Mouse (Mus musculus) adrenal gland, postnatal 14 days (tissue): ENCODE data around the gene Pum2. TPM values are rescaled to one million over a fixed set of nuclear protein-coding genes. Genes with fewer than 3 reads are reported as not detected.

ENCODE experiments used
- DNase-seq: peaks from one replicate; pipeline ENCODE4 v3.0.0; 2021; ENCODE audit warnings: mixed read lengths
- total RNA-seq: library from RNA; stranded (reverse); gene quantifications from 2 replicates; pipeline ENCODE4 v1.2.3, GENCODE M21; 2021

The Pum2 gene
- total RNA-seq, 1 experiment from 2014 or later = 136 TPM

GRCm38 (mm10) chr12:8761058-8761457, 87.1 kb downstream of the Pum2 start:
- DNase-seq = no peak

DNA sequence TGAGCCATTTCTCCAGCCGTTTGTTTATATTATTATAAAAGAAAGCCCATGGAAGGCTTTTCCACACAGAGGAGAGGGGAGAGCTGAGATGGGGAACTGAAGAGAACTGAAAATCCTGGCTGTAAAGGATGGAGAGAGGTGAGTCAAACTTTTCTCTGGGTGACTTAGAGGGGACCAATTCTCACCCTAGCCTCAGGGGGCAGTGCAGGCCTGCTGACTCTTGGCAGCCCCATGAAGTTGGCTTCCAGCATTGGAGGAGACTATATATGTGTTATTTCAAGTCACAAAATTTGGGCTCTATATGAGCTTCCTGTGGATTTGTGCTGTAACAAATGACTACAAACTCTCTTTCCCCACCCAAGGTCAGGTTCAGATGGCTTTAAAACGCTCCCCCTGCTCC, 88.7 kb downstream of the Pum2 start:
- peak; percentile 42 for DNase-seq

DNA sequence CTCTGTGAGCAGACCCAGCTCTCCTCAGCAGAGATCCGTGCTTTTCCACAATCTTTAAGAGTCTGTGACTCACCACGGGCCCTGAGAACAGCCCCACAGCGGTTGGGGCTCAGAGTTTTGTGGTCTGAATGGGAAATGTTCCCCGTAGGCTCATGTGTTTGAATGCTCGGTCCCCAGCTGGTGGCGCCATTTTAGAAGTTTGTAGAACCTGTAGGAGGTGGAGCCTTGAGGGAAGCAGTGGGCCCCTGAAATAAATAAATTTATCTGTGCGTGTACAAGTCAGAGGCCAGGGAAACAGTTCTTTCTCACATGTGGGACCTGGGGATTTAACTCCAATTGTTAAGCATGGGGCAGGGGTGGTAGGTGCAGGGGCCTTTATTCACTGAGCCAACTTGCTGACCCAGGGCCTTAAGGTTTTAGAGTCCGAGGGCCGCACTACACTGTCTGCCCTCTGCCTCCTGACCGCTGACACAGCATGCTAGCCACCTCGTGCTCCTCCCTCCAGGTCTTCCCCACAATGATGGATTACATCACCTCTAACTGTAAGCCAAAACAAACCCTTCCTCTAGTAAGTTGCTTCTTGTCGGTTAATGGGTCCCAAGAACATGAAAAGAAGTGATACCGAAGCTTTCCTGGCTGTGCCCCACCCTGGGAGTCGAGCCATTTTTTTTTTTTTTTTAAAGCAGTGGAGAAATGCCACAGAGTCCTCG, 90.4 kb downstream of the Pum2 start:
- DNase-seq = no peak

DNA sequence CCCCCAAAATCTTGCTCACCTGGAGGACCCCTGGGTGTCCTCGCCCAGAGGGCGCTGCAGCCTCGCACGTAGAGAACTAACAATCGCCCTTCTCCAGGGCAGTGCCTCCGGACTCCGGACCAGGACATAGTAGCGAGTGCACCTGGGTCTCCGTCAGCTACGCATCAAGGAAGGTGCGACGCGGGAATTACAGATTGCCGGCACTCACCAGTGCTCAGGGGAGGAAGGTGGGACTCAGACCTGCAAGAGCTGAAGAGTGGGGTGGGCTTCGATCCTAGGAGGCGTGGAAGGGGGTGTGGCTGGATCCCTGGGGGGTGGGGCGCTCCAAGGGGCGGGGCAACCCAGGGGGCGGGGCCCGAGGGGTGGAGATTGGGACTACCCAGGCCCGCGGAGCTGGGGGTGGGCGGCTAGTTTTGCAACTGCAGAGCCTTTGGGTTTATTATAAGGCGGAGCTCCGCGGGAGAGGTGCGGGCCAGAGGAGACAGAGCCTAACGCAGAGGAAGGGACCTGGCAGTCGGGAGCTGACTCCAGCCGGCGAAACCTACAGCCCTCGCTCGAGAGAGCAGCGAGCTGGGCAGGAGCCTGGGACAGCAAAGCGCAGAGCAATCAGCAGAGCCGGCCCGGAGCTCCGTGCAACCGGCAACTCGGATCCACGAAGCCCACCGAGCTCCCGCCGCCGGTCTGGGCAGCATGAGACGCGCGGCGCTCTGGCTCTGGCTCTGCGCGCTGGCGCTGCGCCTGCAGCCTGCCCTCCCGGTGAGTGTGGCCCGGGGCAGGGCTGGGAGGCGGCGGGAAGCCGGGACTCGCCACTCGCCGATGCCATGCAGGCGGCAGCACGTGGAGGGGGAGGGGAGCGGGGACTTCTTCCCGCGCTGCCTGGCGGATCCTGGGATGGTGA, 97.3 kb downstream of the Pum2 start, which contains the start of gene Sdc1:
Sdc1 (plus strand) TSS at position 378 of the 898 bp plus-strand sequence.
- DNase-seq = peak; percentile 87

DNA sequence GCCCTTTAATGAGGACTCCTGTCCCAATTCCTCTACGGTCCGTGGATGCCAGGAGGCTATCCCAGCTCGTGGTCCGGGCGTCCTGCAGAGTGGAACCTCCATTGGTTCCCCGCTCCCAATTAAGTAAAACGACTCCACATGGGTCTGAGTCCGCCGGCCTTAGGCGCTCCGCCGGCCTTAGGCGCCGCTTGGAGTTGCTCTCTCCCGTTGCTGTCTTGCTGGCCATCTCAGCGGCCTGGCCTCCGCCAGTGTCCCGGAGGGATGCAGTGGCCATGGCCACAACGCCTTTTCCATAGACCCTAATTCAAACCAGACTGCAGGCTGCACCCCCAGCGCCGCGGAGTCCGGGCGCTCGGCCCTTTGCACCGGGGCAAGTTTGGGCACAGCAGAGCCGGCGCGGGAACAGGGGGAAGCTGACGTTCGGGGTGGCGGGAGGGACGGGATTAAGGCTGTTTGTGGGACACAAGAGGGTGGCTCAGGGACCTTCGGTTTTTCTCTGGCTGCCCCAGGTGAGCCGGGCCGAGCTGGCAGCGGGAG, 98.0 kb downstream of the Pum2 start:
- DNase-seq = peak; percentile 48

GRCm38 (mm10) chr12:8772451-8773143, 98.7 kb downstream of the Pum2 start:
- peak; percentile 56 for DNase-seq

DNA sequence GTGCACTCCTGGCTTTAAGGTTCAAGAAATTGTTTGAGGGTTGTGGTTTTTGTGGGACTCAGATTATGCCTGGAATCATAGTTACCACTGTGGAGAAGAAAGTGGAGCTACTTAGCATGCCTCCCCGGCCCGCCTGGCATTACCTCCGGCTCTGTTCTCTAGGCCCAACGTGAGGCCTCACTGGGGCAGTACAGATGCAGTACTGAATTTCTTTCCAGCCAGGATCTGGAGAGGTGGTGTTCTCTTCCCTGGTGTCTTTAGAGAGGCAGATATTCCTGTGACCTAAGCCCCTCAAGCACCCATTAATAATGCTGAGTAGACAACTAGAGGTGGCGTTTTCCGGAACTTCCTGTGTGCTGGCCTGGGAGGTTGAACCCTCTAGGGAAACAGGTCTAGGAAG, 99.4 kb downstream of the Pum2 start:
- DNase-seq = no peak

DNA sequence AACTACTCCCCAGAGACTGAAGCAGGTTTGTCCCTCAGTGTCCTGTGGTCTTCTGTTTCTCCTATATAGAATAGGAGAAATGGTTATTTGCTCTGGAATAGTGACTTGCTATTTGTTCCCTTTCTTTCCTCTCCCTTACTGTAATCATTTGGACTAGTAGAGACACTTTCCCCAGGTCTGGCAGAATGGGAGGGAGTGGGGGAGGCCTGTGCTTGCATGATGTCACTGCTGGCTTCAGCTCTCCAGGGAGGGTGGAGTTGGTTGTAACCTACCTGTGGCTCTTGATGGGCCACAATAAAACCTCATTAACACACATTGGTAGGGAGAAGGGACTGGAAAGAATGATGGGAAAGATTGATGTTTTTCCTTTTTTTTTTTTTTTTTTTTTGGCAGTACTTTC, 100.2 kb downstream of the Pum2 start:
- DNase-seq = no peak

DNA sequence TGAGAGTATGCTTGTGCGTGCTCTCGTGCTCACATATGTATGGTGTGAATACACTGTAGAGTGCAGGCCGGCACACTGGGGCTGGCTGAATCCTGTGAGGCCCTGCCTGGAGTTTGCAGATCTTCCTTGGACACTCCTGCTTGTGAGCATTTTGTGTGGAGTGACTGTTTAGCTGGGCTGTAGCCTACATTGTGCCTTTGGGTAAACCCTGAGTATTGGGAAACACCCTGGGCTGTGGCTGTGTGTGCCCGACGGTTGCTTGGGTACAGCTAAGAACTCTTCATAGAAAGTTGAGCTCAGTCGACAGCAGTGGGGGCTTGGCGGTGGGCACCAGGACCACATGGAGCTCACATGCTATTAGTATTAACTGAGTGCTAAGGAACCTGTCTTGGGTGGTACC, 102.3 kb downstream of the Pum2 start:
- DNase-seq = no peak

DNA sequence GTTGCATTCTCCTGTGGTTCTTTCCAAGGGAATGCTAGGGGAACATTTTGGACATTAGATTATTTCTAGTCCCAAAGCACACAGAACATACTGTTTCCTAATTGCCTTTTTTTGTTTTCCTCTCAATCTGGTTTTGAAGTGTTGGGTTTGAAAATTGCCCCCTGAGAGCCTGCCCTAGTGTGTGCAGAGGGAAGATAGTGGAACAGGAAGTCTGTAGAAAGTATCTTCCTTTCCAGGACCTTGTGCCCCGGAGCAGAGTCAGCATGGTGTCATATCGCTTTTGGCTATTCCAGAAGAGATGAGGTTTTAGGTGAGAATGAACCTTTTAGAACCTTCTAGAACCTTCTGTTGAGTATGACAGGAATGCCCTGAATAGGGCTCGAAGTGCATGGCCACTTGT, 102.8 kb downstream of the Pum2 start:
- no peak for DNase-seq

DNA sequence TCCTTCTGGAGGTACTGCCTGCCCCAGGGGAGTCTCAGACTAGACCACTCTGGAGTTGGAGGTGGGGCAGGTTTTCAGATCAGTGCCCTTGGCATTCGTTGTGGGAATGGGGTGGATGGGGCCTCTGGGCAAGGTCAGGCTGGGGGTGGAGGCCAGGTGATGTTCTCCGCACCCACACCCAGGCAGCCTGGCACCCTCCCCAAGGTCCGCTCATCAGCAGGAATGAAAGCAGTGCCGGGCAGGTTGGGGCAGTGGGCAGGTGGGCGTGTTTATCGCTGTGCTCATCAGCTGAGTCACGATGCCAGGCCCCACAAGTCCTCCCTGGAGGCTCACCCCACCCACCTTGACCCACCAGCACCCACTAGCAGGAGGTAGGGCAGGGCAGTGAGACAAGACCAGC, 104.2 kb downstream of the Pum2 start:
- DNase-seq = no peak

DNA sequence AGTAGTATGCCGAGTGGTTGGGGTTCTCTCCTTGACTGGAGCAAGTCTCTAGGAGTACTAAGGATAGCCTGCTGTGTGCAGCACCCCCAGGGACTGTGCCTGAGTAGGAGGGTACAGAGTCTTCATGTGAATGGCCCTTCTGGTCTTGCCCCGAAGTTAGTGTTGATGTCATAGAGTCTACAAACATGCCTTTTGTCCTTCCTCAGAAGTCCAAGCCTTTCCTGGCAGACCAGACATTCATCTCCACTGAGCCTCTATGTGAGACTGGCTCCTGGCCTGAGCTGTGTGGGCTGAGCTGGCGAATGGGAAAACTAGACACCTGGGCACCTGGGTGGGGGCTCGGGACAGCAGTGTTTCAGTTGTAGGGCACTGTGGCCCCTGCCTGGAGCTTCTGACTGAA, 105.9 kb downstream of the Pum2 start:
- DNase-seq = no peak

- no peak for DNase-seq
These were observed 107.2 kb downstream of the Pum2 start for GRCm38 (mm10) chr12:8781121-8781520.

DNA sequence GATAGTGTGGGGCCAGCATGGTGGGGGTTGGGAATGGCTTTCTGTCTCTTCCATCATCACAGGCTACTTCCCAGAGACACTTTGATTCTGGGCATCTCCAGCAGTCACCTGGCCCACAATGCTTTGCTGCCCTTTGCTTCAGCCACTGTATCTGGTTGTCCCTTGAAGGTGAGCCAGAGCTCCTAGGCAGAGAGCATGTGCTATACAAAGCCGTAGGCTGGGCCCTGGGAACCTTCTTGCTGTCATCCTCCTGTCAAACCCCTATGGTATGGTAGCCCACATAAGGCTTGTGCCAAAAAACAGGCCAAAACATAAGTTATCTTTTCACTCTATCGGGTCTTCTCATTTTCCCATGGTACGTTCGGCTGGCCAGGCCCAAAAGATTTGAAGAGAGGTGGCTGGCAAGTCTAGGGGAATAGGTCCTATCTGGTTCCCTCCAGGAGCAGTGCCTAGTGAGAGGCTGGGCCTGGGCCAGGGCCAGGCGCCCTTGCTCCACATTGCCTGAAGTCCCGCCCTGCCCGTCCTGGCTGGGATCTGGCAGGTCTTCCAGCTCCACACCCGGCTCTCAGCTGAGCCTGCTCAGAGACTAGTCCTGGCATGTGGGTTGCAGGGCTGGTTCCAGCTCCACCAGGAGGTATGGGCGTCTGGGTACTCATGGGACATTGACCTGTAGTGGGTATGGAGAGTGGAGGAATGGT, 107.9 kb downstream of the Pum2 start:
- DNase-seq = peak; percentile 87

DNA sequence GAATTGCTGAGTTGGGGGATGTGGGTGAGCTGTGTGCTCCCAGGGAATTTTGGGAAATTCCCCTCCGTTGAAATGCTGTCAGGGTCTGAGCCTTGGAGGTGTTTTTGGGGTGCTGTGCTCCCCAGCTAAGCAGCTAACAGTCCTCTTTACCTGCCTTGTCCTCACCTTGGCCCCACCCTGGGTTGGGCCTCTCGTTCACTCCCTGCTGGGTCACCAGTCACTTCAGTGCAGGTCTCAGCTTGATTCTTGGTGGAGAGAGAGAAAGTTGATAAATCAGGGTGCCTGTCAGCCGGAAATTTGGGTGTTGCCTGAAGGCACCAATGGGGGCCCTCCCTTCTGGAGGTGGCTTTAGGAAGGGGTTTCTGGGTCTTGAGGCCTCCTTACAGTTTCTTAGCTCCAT, 108.6 kb downstream of the Pum2 start:
- DNase-seq = no peak

DNA sequence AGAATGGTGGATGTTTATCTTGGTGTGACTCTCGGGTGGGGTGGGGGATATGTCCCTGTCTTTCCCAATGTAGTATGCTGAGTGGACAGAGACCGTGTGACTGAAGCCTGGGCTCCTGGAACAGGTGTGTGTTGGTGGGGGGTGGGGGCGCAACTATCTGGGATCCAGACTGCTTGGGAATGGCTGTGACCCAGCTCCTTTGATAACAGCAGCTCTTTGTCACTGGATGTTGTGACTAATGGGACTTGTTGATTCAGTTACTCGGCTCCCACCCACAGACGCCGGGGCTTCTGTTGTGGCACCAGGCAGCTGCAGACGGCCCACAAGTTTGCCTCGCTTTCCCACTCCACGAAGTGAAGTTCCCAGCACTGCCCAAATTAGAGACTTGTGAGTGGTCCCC, 110.3 kb downstream of the Pum2 start:
- DNase-seq = no peak

DNA sequence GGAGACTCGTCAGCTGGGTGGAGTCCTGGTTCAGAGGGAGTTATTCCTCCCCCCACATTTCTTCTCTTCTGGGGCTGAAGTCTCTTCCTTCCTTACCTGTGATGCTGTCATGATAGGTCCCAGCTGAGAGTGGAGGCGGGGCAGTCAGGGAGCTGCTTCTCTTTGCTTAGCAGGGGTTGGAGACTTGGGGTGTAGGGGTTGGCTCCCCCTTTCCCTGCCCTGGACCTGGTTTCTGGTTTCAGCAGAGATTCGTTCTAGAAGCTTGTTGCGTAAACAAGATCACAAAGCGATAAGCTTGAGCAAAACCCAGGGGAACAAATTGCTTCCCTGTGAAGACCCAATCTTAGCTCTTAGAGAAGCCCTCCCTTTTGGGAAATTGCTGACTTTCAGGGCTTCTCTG, 112.5 kb downstream of the Pum2 start:
- no peak for DNase-seq

GRCm38 (mm10) chr12:8786984-8787730, 113.2 kb downstream of the Pum2 start:
- no peak for DNase-seq

DNA sequence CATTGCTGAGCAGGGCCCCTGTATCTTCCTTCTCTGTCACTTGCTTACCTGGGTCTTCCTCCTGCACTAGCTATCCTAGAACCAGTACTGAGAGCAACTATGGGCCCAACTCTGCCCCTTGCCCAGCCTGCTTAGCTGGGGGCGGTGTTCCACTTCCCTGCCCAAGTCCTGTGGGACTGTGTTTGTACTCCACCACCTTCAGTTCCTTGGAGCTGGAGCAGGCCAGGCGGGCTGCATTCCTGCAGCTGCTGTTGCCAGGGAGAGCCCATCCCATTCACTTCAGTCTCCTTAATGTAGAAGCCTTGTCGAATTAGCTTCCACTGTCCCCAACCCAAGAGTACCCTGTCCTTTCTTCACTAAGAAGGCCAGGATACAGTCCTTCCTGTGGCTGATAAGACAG, 114.5 kb downstream of the Pum2 start:
- no peak for DNase-seq

DNA sequence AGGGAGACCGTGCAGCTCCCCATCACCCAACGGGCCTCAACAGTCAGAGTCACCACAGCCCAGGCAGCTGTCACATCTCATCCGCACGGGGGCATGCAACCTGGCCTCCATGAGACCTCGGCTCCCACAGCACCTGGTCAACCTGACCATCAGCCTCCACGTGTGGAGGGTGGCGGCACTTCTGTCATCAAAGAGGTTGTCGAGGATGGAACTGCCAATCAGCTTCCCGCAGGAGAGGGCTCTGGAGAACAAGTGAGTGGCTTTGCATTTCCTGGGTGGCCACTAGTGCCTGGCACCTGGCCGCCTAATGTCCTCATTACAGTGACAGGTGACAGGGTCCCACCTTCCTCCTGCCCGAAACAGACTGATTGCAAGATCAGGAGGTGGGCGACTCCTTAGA, 116.7 kb downstream of the Pum2 start:
- no peak for DNase-seq

- DNase-seq = no peak
These were observed 119.6 kb downstream of the Pum2 start for GRCm38 (mm10) chr12:8793410-8794051.
